Mouse (Mus musculus) erythroblast, adult 5-6 weeks (primary cell): ENCODE data around the gene Mier1. TPM values are rescaled to one million over a fixed set of nuclear protein-coding genes. Genes with fewer than 3 reads are reported as not detected.
"Not testable (repeated sequence)": the region's sequence is repeated elsewhere in the genome, so short reads cannot be mapped to it uniquely, and the experiment has no call there.

Source experiments
- ATAC-seq: replicated peaks from 2 replicates; pipeline ENCODE4 v1.8.0; 2016; ENCODE audit warnings: moderate number of reproducible peaks, mild to moderate bottlenecking, moderate TSS enrichment, inconsistent platforms; ENCODE audit not compliant: poor library complexity, low FRiP score, severe bottlenecking
- total RNA-seq, 2 experiments: library from RNA; stranded (forward) in 1 of 2; stranded (reverse) in 1 of 2; fragments of 150-400 nt in 1 of 2; fragments of 200-764, 138-1000 nt in 1 of 2; gene quantifications; 2 replicates each; pipeline versions ENCODE4 v1.2.3 to v1.2.4; 2015 to 2017; ENCODE audit warnings: low replicate concordance in 2 of 2

Mier1 gene
- total RNA-seq, 2 experiments from 2014 or later: 199 to 293 TPM

GRCm38 (mm10) chr4:103151946-103152345 is 37.8 kb downstream of the Mier1 start:
- ATAC-seq: no peak

- no peak for ATAC-seq
These were observed 44.6 kb downstream of the Mier1 start for GRCm38 (mm10) chr4:103158781-103159180.

- ATAC-seq: not testable (repeated sequence)
These were observed 52.0 kb downstream of the Mier1 start for GRCm38 (mm10) chr4:103166198-103166597.

- ATAC-seq: no peak
These were observed 57.1 kb downstream of the Mier1 start for GRCm38 (mm10) chr4:103171256-103171655.

- ATAC-seq: no peak
These were observed 59.3 kb downstream of the Mier1 start for GRCm38 (mm10) chr4:103173507-103173906.

GRCm38 (mm10) chr4:103174001-103174400 is 59.8 kb downstream of the Mier1 start:
- ATAC-seq: no peak

GRCm38 (mm10) chr4:103177681-103178080 is 63.5 kb downstream of the Mier1 start:
- no peak for ATAC-seq

GRCm38 (mm10) chr4:103178635-103179318 is 64.6 kb downstream of the Mier1 start:
- no peak for ATAC-seq

- ATAC-seq: no peak
These were observed 65.4 kb downstream of the Mier1 start for GRCm38 (mm10) chr4:103179581-103179980.

GRCm38 (mm10) chr4:103180300-103180888 is 66.2 kb downstream of the Mier1 start:
- no peak for ATAC-seq

GRCm38 (mm10) chr4:103188786-103189640 is 74.8 kb downstream of the Mier1 start:
- peak; percentile 87 for ATAC-seq

GRCm38 (mm10) chr4:103192421-103192820 is 78.2 kb downstream of the Mier1 start:
- peak; percentile 12; the same call in 1 of the 2 replicates for ATAC-seq

- no peak for ATAC-seq
These were observed 83.2 kb downstream of the Mier1 start for GRCm38 (mm10) chr4:103197401-103197800.

GRCm38 (mm10) chr4:103199086-103199485 is 84.9 kb downstream of the Mier1 start:
- no peak for ATAC-seq

- ATAC-seq: no peak
These were observed 85.9 kb downstream of the Mier1 start for GRCm38 (mm10) chr4:103200046-103200445.

GRCm38 (mm10) chr4:103203646-103204045 is 89.5 kb downstream of the Mier1 start:
- ATAC-seq: no peak

GRCm38 (mm10) chr4:103208553-103208952 is 94.4 kb downstream of the Mier1 start:
- no peak for ATAC-seq

GRCm38 (mm10) chr4:103213859-103214497 is 99.8 kb downstream of the Mier1 start:
- no peak for ATAC-seq

- ATAC-seq: peak; percentile 50
These were observed 100.3 kb downstream of the Mier1 start for GRCm38 (mm10) chr4:103214498-103214924.
